Mouse (Mus musculus): ENCODE data around the gene Nps.
"Not testable (repeated sequence)": the region's sequence is repeated elsewhere in the genome, so short reads cannot be mapped to it uniquely, and the experiment has no call there.

The Nps gene

GRCm38 (mm10) chr7:135258053-135258753 is at the start of gene Nps:
TSS of gene Nps (plus strand) at chr7:135258703.
- not testable (repeated sequence) for DNase-seq (ENCODE audit: low read depth, low spot score)

GRCm38 (mm10) chr7:135208947-135209567 is 49.4 kb upstream of the Nps start:
- DNase-seq (ENCODE audit: low read depth, low spot score) = no peak

- DNase-seq (ENCODE audit: low read depth, low spot score) = no peak
These were observed 48.2 kb upstream of the Nps start for GRCm38 (mm10) chr7:135210296-135210695.

GRCm38 (mm10) chr7:135210831-135211230 is 47.7 kb upstream of the Nps start:
- DNase-seq (ENCODE audit: low read depth, low spot score) = no peak

GRCm38 (mm10) chr7:135212505-135212904 is 46.0 kb upstream of the Nps start:
- no peak for DNase-seq (ENCODE audit: low read depth, low spot score)

GRCm38 (mm10) chr7:135221475-135221874 is 37.0 kb upstream of the Nps start:
- DNase-seq (ENCODE audit: low read depth, low spot score) = no peak

- no peak for DNase-seq (ENCODE audit: low read depth, low spot score)
These were observed 32.5 kb upstream of the Nps start for GRCm38 (mm10) chr7:135226021-135226420.

GRCm38 (mm10) chr7:135237152-135237551 is 21.4 kb upstream of the Nps start:
- peak; percentile 57 for DNase-seq (ENCODE audit: low read depth, low spot score)

- DNase-seq (ENCODE audit: low read depth, low spot score) = no peak
These were observed 19.1 kb upstream of the Nps start for GRCm38 (mm10) chr7:135239441-135239840.

- DNase-seq (ENCODE audit: low read depth, low spot score) = no peak
These were observed 18.5 kb upstream of the Nps start for GRCm38 (mm10) chr7:135240006-135240405.

- no peak for DNase-seq (ENCODE audit: low read depth, low spot score)
These were observed 17.9 kb upstream of the Nps start for GRCm38 (mm10) chr7:135240636-135241035.

GRCm38 (mm10) chr7:135244171-135244880 is 14.2 kb upstream of the Nps start:
- DNase-seq (ENCODE audit: low read depth, low spot score) = no peak

- no peak for DNase-seq (ENCODE audit: low read depth, low spot score)
These were observed 12.1 kb upstream of the Nps start for GRCm38 (mm10) chr7:135246386-135246785.

- no peak for DNase-seq (ENCODE audit: low read depth, low spot score)
These were observed 5.3 kb upstream of the Nps start for GRCm38 (mm10) chr7:135253249-135253648.

GRCm38 (mm10) chr7:135254423-135254822 is 4.1 kb upstream of the Nps start:
- DNase-seq (ENCODE audit: low read depth, low spot score) = no peak

- DNase-seq (ENCODE audit: low read depth, low spot score) = no peak
These were observed 12.5 kb downstream of the Nps start for GRCm38 (mm10) chr7:135271011-135271410.

- no peak for DNase-seq (ENCODE audit: low read depth, low spot score)
These were observed 24.7 kb downstream of the Nps start for GRCm38 (mm10) chr7:135283212-135283611.

- DNase-seq (ENCODE audit: low read depth, low spot score) = no peak
These were observed 31.5 kb downstream of the Nps start for GRCm38 (mm10) chr7:135289976-135290375.

GRCm38 (mm10) chr7:135291646-135292236 is 33.2 kb downstream of the Nps start:
- DNase-seq (ENCODE audit: low read depth, low spot score) = no peak

- no peak for DNase-seq (ENCODE audit: low read depth, low spot score)
These were observed 36.0 kb downstream of the Nps start for GRCm38 (mm10) chr7:135294498-135294897.

GRCm38 (mm10) chr7:135304496-135304895 is 46.0 kb downstream of the Nps start:
- no peak for DNase-seq (ENCODE audit: low read depth, low spot score)

Measured in mesoderm, embryonic 11.5 days (tissue).